Mouse (Mus musculus): Measurements from ENCODE around the gene Spag9.
"Not testable (repeated sequence)": the region's sequence is repeated elsewhere in the genome, so short reads cannot be mapped to it uniquely, and the experiment has no call there.

The Spag9 gene

GRCm38 (mm10) chr11:93986298-93986697 is 9.6 kb upstream of the Spag9 start:
- in situ Hi-C loops (cut with MseI, MboI) = no loop called here

- in situ Hi-C loops (cut with MseI, MboI) = no loop called here
These were observed 8.9 kb upstream of the Spag9 start for GRCm38 (mm10) chr11:93987026-93987425.

GRCm38 (mm10) chr11:93987625-93988327 is 8.1 kb upstream of the Spag9 start:
- in situ Hi-C loops (cut with MseI, MboI) = no loop called here

- in situ Hi-C loops (cut with MseI, MboI) = no loop called here
These were observed 7.4 kb upstream of the Spag9 start for GRCm38 (mm10) chr11:93988328-93989062.

- in situ Hi-C loops (cut with MseI, MboI) = no loop called here
These were observed 1.4 kb upstream of the Spag9 start for GRCm38 (mm10) chr11:93994531-93994930.

GRCm38 (mm10) chr11:93995111-93995719 is 676 bp upstream of the Spag9 start:
- in situ Hi-C loops (cut with MseI, MboI) = no loop called here

- in situ Hi-C loops (cut with MseI, MboI) = no loop called here
These were observed 632 bp downstream of the Spag9 start for GRCm38 (mm10) chr11:93996306-93997140.

GRCm38 (mm10) chr11:93997141-93997775 is 1.4 kb downstream of the Spag9 start:
- in situ Hi-C loops (cut with MseI, MboI) = no loop called here

- in situ Hi-C loops (cut with MseI, MboI) = no loop called here
These were observed 3.4 kb downstream of the Spag9 start for GRCm38 (mm10) chr11:93999276-93999675.

GRCm38 (mm10) chr11:94003346-94003745 is 7.5 kb downstream of the Spag9 start:
- in situ Hi-C loops (cut with MseI, MboI) = no loop called here

GRCm38 (mm10) chr11:94019091-94019490 is 23.2 kb downstream of the Spag9 start:
- in situ Hi-C loops (cut with MseI, MboI) = no loop called here

GRCm38 (mm10) chr11:94020403-94020802 is 24.5 kb downstream of the Spag9 start:
- in situ Hi-C loops (cut with MseI, MboI) = no loop called here

- in situ Hi-C loops (cut with MseI, MboI) = no loop called here
These were observed 30.4 kb downstream of the Spag9 start for GRCm38 (mm10) chr11:94026289-94026688.

GRCm38 (mm10) chr11:94032084-94032483 is 36.2 kb downstream of the Spag9 start:
- in situ Hi-C loops (cut with MseI, MboI) = no loop called here

- in situ Hi-C loops (cut with MseI, MboI) = no loop called here
These were observed 37.1 kb downstream of the Spag9 start for GRCm38 (mm10) chr11:94032971-94033370.

- in situ Hi-C loops (cut with MseI, MboI) = no loop called here
These were observed 40.1 kb downstream of the Spag9 start for GRCm38 (mm10) chr11:94035974-94036373.

- in situ Hi-C loops (cut with MseI, MboI) = no loop called here
These were observed 45.6 kb downstream of the Spag9 start for GRCm38 (mm10) chr11:94041475-94041874.

- in situ Hi-C loops (cut with MseI, MboI) = not testable (repeated sequence)
These were observed 46.4 kb downstream of the Spag9 start for GRCm38 (mm10) chr11:94042301-94042700.

- in situ Hi-C loops (cut with MseI, MboI) = no loop called here
These were observed 48.4 kb downstream of the Spag9 start for GRCm38 (mm10) chr11:94043998-94044985.

- in situ Hi-C loops (cut with MseI, MboI) = no loop called here
These were observed 49.1 kb downstream of the Spag9 start for GRCm38 (mm10) chr11:94045016-94045415.
